Mouse (Mus musculus) kidney, embryonic 15.5 days (tissue): ENCODE measurements around the gene Gucy2g. TPM values are rescaled to one million over a fixed set of nuclear protein-coding genes. Genes with fewer than 3 reads are reported as not detected.
"Not testable (repeated sequence)": the region's sequence is repeated elsewhere in the genome, so short reads cannot be mapped to it uniquely, and the experiment has no call there.

Experiments used
- ATAC-seq: fragments of 200-750 bp; cut with Nextera tagmentation; replicated peaks from 2 replicates; pipeline ENCODE4 v1.8.0; 2017; ENCODE audit warnings: moderate TSS enrichment; ENCODE audit not compliant: low FRiP score
- H3K27ac ChIP-seq: fragments of 300-500 bp; sonication (generic); 2 replicates; pipeline ENCODE4 v1.5.1; 2015; ENCODE audit warnings: mild to moderate bottlenecking, inconsistent platforms
- H3K27me3 ChIP-seq: fragments of 300-500 bp; sonication (generic); 2 replicates; pipeline ENCODE4 v1.6.1; 2015; ENCODE audit warnings: inconsistent platforms
- H3K36me3 ChIP-seq: fragments of 300-500 bp; sonication (generic); 2 replicates; pipeline ENCODE4 v1.6.1; 2015; ENCODE audit warnings: inconsistent platforms
- H3K4me1 ChIP-seq: fragments of 300-500 bp; sonication (generic); 2 replicates; pipeline ENCODE4 v1.6.1; 2015; ENCODE audit warnings: inconsistent platforms
- H3K4me2 ChIP-seq: fragments of 300-500 bp; sonication (generic); 2 replicates; pipeline ENCODE4 v1.6.1; 2015; ENCODE audit warnings: moderate library complexity, mild to moderate bottlenecking, inconsistent platforms
- H3K4me3 ChIP-seq: fragments of 300-500 bp; sonication (generic); replicated peaks from 2 replicates; pipeline ENCODE4 v1.5.1; 2015; ENCODE audit warnings: mild to moderate bottlenecking, inconsistent platforms
- H3K9ac ChIP-seq: fragments of 300-500 bp; sonication (generic); 2 replicates; pipeline ENCODE4 v1.6.1; 2015; ENCODE audit warnings: mild to moderate bottlenecking, inconsistent platforms
- H3K9me3 ChIP-seq: fragments of 300-500 bp; sonication (generic); replicated peaks from 2 replicates; pipeline ENCODE4 v1.6.1; 2016; ENCODE audit warnings: inconsistent platforms
- WGBS: fragments of 180-500 bp; shearing (Covaris S2); methylation state at CpG from one replicate; pipeline ENCODE4 v1.1.7; 2015; ENCODE audit warnings: mixed read lengths; 5-methylcytosine and 5-hydroxymethylcytosine counted together
- polyA plus RNA-seq: library from polyadenylated mRNA; unstranded; fragments of >200 nt; fragmentation: Nextera tagmentation; extraction: Ambion mirVana; gene quantifications from 2 replicates; pipeline ENCODE4 v1.2.1, GENCODE M21; 2015

Gene Gucy2g
- polyA plus RNA-seq, 1 experiment from 2014 or later, result 0.04 TPM

DNA sequence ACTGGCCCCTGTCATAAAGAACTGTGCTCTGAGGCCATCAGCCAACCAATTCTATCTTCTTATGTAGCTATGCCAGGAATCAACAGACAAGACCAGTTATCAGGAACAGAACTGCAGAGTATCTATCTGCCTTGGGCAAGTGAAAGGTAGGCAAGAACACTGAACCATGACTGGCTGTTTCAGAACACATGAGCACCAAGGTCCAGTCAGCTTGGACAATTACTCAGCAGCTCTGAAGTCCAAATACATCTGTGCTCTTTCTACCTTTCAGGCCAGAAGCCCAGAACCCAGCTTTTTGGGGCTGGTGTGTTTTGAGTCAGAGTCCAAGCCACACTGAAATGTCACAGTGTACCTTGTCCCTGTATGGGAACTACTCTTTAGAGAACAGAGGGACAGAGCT, 70.6 kb downstream of the Gucy2g start:
- Histone ChIP-seq H3K27ac (no peak overlapping the region), H3K36me3 (no peaks in the 10 kb centered on the region), H3K9me3 (peaks cover 6% of the 10 kb centered on the region; the same call in 1 of the 2 replicates), H3K4me1 (no peaks in the 10 kb centered on the region), H3K27me3 (no peaks in the 10 kb centered on the region), H3K4me3 (no peak overlapping the region), H3K4me2 (no peak overlapping the region), H3K9ac (no peak overlapping the region)
- ATAC-seq, result no peak

DNA sequence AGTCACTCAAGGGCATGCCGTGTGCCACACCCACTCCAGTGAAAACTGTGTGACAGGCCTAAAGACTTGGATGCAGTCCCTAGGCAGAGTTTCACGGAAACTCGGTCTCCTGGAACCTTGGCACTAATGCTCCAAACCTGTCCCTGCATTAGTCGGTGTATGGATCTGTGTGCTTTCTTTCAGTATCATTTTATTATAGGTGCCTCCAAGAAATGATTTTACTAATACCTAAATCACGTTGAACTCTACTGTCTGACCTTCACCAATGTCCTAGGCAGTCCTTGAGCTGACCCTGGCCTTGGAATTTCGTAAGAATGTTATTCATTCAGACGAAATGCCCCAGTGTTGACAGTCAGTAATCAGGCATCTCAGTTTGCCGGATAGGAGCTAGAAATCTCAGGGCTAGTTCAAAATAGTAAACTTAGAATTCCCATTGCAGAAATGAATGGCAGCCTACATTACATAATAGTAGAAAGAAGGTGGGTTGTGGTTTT, 71.8 kb downstream of the Gucy2g start:
- not testable (repeated sequence) for H3K36me3 ChIP-seq, ATAC-seq, H3K27ac ChIP-seq, H3K4me3 ChIP-seq, H3K4me2 ChIP-seq, H3K9me3 ChIP-seq, H3K27me3 ChIP-seq, H3K4me1 ChIP-seq, H3K9ac ChIP-seq
- 88% methylated on average over 8 of the region's 8 CpGs for WGBS

- no peaks in the 10 kb centered on the region for H3K36me3 ChIP-seq
- 72% methylated on average over 6 of the region's 6 CpGs for WGBS
- no peak overlapping the region for H3K4me2 ChIP-seq
- H3K27ac ChIP-seq, result no peak overlapping the region
- H3K9me3 ChIP-seq, result peaks cover 6% of the 10 kb centered on the region; the same call in 1 of the 2 replicates
- no peaks in the 10 kb centered on the region for H3K4me1 ChIP-seq
- H3K4me3 ChIP-seq, result no peak overlapping the region
- H3K27me3 ChIP-seq, result no peaks in the 10 kb centered on the region
- no peak for ATAC-seq
- H3K9ac ChIP-seq, result no peak overlapping the region
These were observed 72.7 kb downstream of the Gucy2g start for GRCm38 (mm10) chr19:55168360-55168759.

- no peak overlapping the region for H3K27ac ChIP-seq
- 57% methylated on average over 2 of the region's 2 CpGs for WGBS
- H3K4me2 ChIP-seq, result no peak overlapping the region
- H3K4me3 ChIP-seq, result no peak overlapping the region
- no peak for ATAC-seq
- peaks cover 6% of the 10 kb centered on the region; the same call in 1 of the 2 replicates for H3K9me3 ChIP-seq
- no peaks in the 10 kb centered on the region for H3K4me1 ChIP-seq
- no peaks in the 10 kb centered on the region for H3K36me3 ChIP-seq
- H3K9ac ChIP-seq, result no peak overlapping the region
- no peaks in the 10 kb centered on the region for H3K27me3 ChIP-seq
These were observed 73.3 kb downstream of the Gucy2g start for GRCm38 (mm10) chr19:55167741-55168140.

- H3K27ac ChIP-seq, result no peak overlapping the region
- H3K4me2 ChIP-seq, result no peak overlapping the region
- no peak for ATAC-seq
- no peaks in the 10 kb centered on the region for H3K36me3 ChIP-seq
- peaks cover 6% of the 10 kb centered on the region; the same call in 1 of the 2 replicates for H3K9me3 ChIP-seq
- WGBS, result 86% methylated on average over 2 of the region's 2 CpGs
- H3K9ac ChIP-seq, result no peak overlapping the region
- H3K27me3 ChIP-seq, result no peaks in the 10 kb centered on the region
- H3K4me3 ChIP-seq, result no peak overlapping the region
- H3K4me1 ChIP-seq, result no peaks in the 10 kb centered on the region
These were observed 74.3 kb downstream of the Gucy2g start for GRCm38 (mm10) chr19:55166741-55167140.

GRCm38 (mm10) chr19:55165954-55166353, 75.1 kb downstream of the Gucy2g start:
- Histone ChIP-seq H3K9ac (no peak overlapping the region), H3K4me3 (no peak overlapping the region), H3K9me3 (peaks cover 6% of the 10 kb centered on the region; the same call in 1 of the 2 replicates), H3K4me2 (no peak overlapping the region), H3K27ac (no peak overlapping the region), H3K27me3 (no peaks in the 10 kb centered on the region), H3K36me3 (no peaks in the 10 kb centered on the region), H3K4me1 (no peaks in the 10 kb centered on the region)
- WGBS, result 72% methylated on average over 4 of the region's 4 CpGs
- ATAC-seq, result no peak

DNA sequence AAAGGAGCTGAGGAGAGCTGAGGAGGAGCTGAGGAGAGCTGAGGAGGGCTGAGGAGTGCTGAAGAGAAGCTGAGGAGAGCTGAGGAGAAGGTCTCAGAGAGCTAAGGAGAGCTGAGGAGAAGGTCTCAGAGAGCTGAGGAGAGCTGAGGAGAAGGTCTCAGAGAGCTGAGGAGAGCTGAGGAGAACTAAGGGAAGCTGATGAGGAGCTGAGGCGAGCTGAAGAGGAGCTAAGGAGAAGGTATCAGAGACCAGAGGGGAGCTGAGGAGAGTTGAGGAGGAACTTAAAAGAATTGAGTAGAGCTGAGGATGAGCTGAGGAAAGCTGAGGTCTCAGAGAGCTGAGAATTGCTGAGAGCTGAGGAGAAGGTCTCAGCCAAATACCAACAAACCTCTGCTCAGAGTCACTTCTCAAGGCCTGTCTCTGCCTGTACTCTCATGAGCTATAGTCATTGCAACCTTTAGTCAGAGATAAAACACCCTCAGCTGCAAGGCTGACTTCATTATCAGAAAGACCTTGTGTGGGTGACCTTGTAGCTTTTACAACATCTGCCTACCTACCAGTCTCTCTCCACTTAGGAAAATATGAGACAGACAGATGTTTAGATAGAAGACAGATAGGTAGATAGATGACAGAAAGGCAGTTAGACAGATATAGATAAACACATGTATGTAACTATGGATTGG, 75.7 kb downstream of the Gucy2g start:
- H3K9me3 ChIP-seq, result peaks cover 6% of the 10 kb centered on the region; the same call in 1 of the 2 replicates
- H3K36me3 ChIP-seq, result no peaks in the 10 kb centered on the region
- H3K9ac ChIP-seq, result no peak overlapping the region
- no peak for ATAC-seq
- no peak overlapping the region for H3K27ac ChIP-seq
- H3K27me3 ChIP-seq, result no peaks in the 10 kb centered on the region
- WGBS, result 92% methylated on average over 1 of the region's 1 CpGs
- H3K4me2 ChIP-seq, result no peak overlapping the region
- H3K4me3 ChIP-seq, result no peak overlapping the region
- H3K4me1 ChIP-seq, result no peaks in the 10 kb centered on the region

DNA sequence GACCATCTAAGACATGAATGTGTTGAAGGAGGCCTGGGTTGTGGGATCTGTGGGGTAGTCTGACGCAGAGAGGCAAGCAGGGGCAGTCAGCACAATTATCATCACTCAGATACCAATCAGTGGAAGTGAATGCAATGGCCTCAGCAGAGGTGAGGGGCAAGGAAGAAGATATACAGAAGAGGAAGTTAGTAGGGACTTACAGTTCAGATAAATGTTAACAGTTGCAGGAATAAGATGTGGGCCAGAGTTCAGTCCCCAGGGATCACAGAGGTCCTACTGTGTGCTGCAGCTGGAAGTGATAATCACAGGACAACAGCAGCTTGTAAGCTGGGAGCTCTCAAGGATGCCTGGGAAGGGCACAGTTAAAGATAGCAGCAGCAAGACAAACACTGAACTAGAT, 76.9 kb downstream of the Gucy2g start:
- Histone ChIP-seq H3K4me3 (no peak overlapping the region), H3K9ac (no peak overlapping the region), H3K9me3 (peaks cover under 1% of the 10 kb centered on the region; the same call in 1 of the 2 replicates), H3K27ac (no peak overlapping the region), H3K4me1 (no peaks in the 10 kb centered on the region), H3K27me3 (no peaks in the 10 kb centered on the region), H3K36me3 (no peaks in the 10 kb centered on the region), H3K4me2 (no peak overlapping the region)
- no peak for ATAC-seq
- WGBS, result 74% methylated on average over 1 of the region's 1 CpGs

DNA sequence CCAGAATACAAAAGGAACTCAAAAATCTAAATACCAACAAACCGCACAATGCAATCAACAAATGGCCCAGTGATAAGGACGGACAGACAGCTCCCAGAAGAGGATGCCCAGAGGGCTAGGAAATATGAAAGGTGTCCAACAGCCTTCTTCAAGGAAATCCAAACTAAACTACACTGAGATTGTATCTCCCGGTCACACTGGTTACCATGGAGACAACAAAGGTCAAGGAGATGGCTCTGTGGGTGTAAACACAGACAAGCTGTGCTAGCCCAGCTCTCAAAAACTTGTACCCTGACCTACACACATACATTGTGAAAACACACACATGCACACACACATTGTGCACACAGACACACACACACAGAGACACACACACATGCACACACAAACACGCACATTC, 78.8 kb downstream of the Gucy2g start:
- no peak overlapping the region for H3K9ac ChIP-seq
- no peaks in the 10 kb centered on the region for H3K9me3 ChIP-seq
- H3K4me2 ChIP-seq, result no peak overlapping the region
- no peaks in the 10 kb centered on the region for H3K27me3 ChIP-seq
- WGBS, result 74% methylated on average over 4 of the region's 4 CpGs
- no peaks in the 10 kb centered on the region for H3K4me1 ChIP-seq
- ATAC-seq, result no peak
- H3K27ac ChIP-seq, result no peak overlapping the region
- no peaks in the 10 kb centered on the region for H3K36me3 ChIP-seq
- H3K4me3 ChIP-seq, result no peak overlapping the region

DNA sequence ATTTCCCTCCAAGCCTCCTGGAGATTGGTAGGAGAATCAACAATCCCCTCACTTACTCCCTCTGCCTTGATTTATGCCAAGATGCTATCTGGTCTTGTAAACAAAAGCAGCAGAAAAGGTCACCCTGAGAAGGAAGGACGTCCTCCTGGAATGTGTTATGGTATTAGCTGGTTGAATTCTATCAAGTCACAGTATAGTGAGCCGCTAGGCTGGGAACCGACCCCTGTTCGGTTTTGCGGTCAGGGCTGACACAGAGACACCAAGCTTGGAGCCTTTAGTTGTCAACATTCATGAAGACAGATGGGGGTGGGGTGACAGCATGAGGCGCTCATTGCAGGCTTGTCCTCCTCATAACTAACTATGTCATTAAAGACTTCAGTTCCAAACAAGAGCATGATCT, 81.2 kb downstream of the Gucy2g start:
- Histone ChIP-seq H3K4me3 (no peak overlapping the region), H3K4me2 (no peak overlapping the region), H3K27me3 (no peaks in the 10 kb centered on the region), H3K27ac (no peak overlapping the region), H3K9ac (no peak overlapping the region), H3K9me3 (no peaks in the 10 kb centered on the region), H3K4me1 (no peaks in the 10 kb centered on the region), H3K36me3 (no peaks in the 10 kb centered on the region)
- WGBS, result 53% methylated on average over 6 of the region's 6 CpGs
- ATAC-seq, result no peak

DNA sequence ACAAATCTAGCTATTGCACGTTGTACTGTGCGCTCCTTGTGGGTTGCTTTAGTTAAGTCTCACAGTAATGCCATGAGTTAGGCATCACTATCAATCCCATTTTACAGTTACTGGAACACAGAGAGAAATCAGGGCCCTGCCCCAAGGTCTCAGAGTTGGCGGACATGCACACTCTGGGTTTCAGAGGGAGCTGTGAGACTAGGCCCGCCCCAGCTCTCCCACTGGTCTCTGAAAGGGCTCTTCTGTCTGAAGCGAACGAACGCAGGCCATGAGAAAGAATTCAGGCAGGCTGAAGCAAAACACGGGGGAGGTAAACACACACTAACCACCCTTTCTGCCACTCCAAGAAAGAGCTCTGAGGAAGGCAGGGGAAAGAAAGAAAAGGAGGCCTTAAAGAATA, 82.4 kb downstream of the Gucy2g start:
- no peak overlapping the region for H3K9ac ChIP-seq
- H3K4me2 ChIP-seq, result no peak overlapping the region
- no peak overlapping the region for H3K27ac ChIP-seq
- H3K36me3 ChIP-seq, result no peaks in the 10 kb centered on the region
- H3K4me1 ChIP-seq, result no peaks in the 10 kb centered on the region
- ATAC-seq, result no peak
- H3K27me3 ChIP-seq, result no peaks in the 10 kb centered on the region
- H3K9me3 ChIP-seq, result no peaks in the 10 kb centered on the region
- WGBS, result 56% methylated on average over 8 of the region's 8 CpGs
- no peak overlapping the region for H3K4me3 ChIP-seq

GRCm38 (mm10) chr19:55157029-55157428, 84.0 kb downstream of the Gucy2g start:
- ATAC-seq, result no peak
- H3K4me2 ChIP-seq, result no peak overlapping the region
- no peaks in the 10 kb centered on the region for H3K9me3 ChIP-seq
- H3K27me3 ChIP-seq, result no peaks in the 10 kb centered on the region
- WGBS, result 93% methylated on average over 7 of the region's 7 CpGs
- H3K9ac ChIP-seq, result no peak overlapping the region
- H3K4me1 ChIP-seq, result no peaks in the 10 kb centered on the region
- H3K27ac ChIP-seq, result no peak overlapping the region
- H3K4me3 ChIP-seq, result no peak overlapping the region
- no peaks in the 10 kb centered on the region for H3K36me3 ChIP-seq

DNA sequence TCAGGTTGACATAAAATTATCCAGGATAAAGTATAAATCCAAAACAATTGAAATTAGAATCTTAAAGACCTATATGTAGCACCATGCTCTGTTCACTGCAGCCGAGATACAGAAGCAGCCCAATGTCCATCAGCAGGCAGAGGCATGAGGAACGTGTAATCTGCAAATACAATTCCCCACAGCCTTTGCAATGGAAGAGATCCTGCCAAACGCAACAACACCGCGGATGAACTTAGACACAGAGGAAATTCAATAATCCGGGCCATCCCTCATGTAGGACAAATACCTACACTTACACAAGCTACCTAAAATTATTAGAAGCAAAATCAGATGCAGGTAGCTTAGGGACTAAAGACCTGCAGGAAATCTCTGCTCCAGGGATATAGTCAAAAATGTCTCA, 88.1 kb downstream of the Gucy2g start:
- H3K27ac ChIP-seq, result no peak overlapping the region
- whole genome bisulfite sequencing, result 90% methylated on average over 6 of the region's 6 CpGs
- no peaks in the 10 kb centered on the region for H3K36me3 ChIP-seq
- H3K9ac ChIP-seq, result no peak overlapping the region
- H3K4me1 ChIP-seq, result no peaks in the 10 kb centered on the region
- no peak for ATAC-seq
- H3K27me3 ChIP-seq, result no peaks in the 10 kb centered on the region
- no peaks in the 10 kb centered on the region for H3K9me3 ChIP-seq
- H3K4me3 ChIP-seq, result no peak overlapping the region
- no peak overlapping the region for H3K4me2 ChIP-seq
